Mouse (Mus musculus) neural tube, embryonic 11.5 days (tissue): ENCODE measurements at regions not wholly inside any gene's neighbourhood (a gene's known extent, or its start where the extent isn't known, plus 50 kb on each side); places are given as distances from the start of the nearest gene placed in this dataset.

Experiments used
- ATAC-seq: fragments of 200-750 bp; cut with Nextera tagmentation; 2 replicates; pipeline ENCODE4 v1.8.0; 2017; ENCODE audit warnings: moderate number of reproducible peaks, mild to moderate bottlenecking, moderate TSS enrichment, moderate library complexity; ENCODE audit not compliant: insufficient read depth, low FRiP score, low TSS enrichment
- DNase-seq: peaks from one replicate; pipeline ENCODE4 v3.0.0-alpha.2; 2015; ENCODE audit warnings: low spot score
- H3K27ac ChIP-seq: fragments of 300-500 bp; sonication (generic); 2 replicates; pipeline ENCODE4 v1.5.1; 2014; ENCODE audit warnings: low read depth, mild to moderate bottlenecking, low read length
- H3K27me3 ChIP-seq: fragments of 300-500 bp; sonication (generic); 2 replicates; pipeline ENCODE4 v1.6.1; 2014; ENCODE audit warnings: mild to moderate bottlenecking, low read length, mixed read lengths; ENCODE audit not compliant: control insufficient read depth, insufficient read depth
- H3K36me3 ChIP-seq: fragments of 300-500 bp; sonication (generic); 2 replicates; pipeline ENCODE4 v1.6.1; 2014; ENCODE audit warnings: mild to moderate bottlenecking, low read length, moderate library complexity, mixed read lengths; ENCODE audit not compliant: control insufficient read depth, insufficient read depth
- H3K4me1 ChIP-seq: fragments of 300-500 bp; sonication (generic); 2 replicates; pipeline ENCODE4 v1.6.1; 2014; ENCODE audit warnings: low read length, mixed read lengths; ENCODE audit not compliant: control insufficient read depth, insufficient read depth
- H3K4me2 ChIP-seq: fragments of 300-500 bp; sonication (generic); 2 replicates; pipeline ENCODE4 v1.6.1; 2014; ENCODE audit warnings: low read depth, mild to moderate bottlenecking, moderate library complexity
- H3K4me3 ChIP-seq: fragments of 300-500 bp; sonication (generic); 2 replicates; pipeline ENCODE4 v1.5.1; 2014; ENCODE audit warnings: low read depth, low read length
- H3K9ac ChIP-seq: fragments of 300-500 bp; sonication (generic); 2 replicates; pipeline ENCODE4 v1.6.1; 2014; ENCODE audit warnings: mild to moderate bottlenecking, low read length
- H3K9me3 ChIP-seq: fragments of 300-500 bp; sonication (generic); 2 replicates; pipeline ENCODE4 v1.6.1; 2016; ENCODE audit warnings: low read length; ENCODE audit not compliant: control insufficient read depth
- WGBS: fragments of 180-500 bp; shearing (Covaris S2); extraction: QIAGEN DNeasy Blood & Tissue Kit; methylation state at CpG from one replicate; pipeline ENCODE4 v1.1.7; 2014; 5-methylcytosine and 5-hydroxymethylcytosine counted together

- 75% methylated on average over 1 of the region's 1 CpGs for WGBS
- Histone ChIP-seq H3K4me3 (no peak overlapping the region), H3K27ac (no peak overlapping the region), H3K9me3 (no peaks in the 10 kb centered on the region), H3K9ac (no peak overlapping the region), H3K4me1 (peaks cover 10% of the 10 kb centered on the region), H3K27me3 (no peaks in the 10 kb centered on the region), H3K4me2 (no peak overlapping the region), H3K36me3 (no peaks in the 10 kb centered on the region)
- ATAC-seq, result no peak
- no peak for DNase-seq
Measured at GRCm38 (mm10) chr10:37376172-37376571, 237.5 kb upstream of the Marcks start.

GRCm38 (mm10) chr10:37375648-37376047 lies 236.9 kb upstream of the Marcks start:
- Histone ChIP-seq H3K9me3 (no peaks in the 10 kb centered on the region), H3K4me1 (peaks cover 10% of the 10 kb centered on the region), H3K36me3 (no peaks in the 10 kb centered on the region), H3K27me3 (no peaks in the 10 kb centered on the region), H3K27ac (no peak overlapping the region), H3K9ac (no peak overlapping the region), H3K4me3 (no peak overlapping the region), H3K4me2 (no peak overlapping the region)
- 91% methylated on average over 1 of the region's 1 CpGs for WGBS
- no peak for DNase-seq
- ATAC-seq, result no peak

GRCm38 (mm10) chr10:37368997-37369679 lies 230.4 kb upstream of the Marcks start:
- no peak for DNase-seq
- no peak for ATAC-seq
- Histone ChIP-seq H3K4me1 (peaks cover 3% of the 10 kb centered on the region; the same call in 1 of the 2 replicates), H3K36me3 (no peaks in the 10 kb centered on the region), H3K27me3 (no peaks in the 10 kb centered on the region), H3K4me3 (no peak overlapping the region), H3K4me2 (no peak overlapping the region), H3K9me3 (no peaks in the 10 kb centered on the region), H3K27ac (no peak overlapping the region), H3K9ac (no peak overlapping the region)
- WGBS, result 88% methylated on average over 5 of the region's 5 CpGs

GRCm38 (mm10) chr10:37367796-37368195 lies 229.1 kb upstream of the Marcks start:
- Histone ChIP-seq H3K4me2 (no peak overlapping the region), H3K27me3 (no peaks in the 10 kb centered on the region), H3K27ac (no peak overlapping the region), H3K36me3 (no peaks in the 10 kb centered on the region), H3K4me1 (peaks cover 3% of the 10 kb centered on the region; the same call in 1 of the 2 replicates), H3K4me3 (no peak overlapping the region), H3K9ac (no peak overlapping the region), H3K9me3 (no peaks in the 10 kb centered on the region)
- ATAC-seq (no peak), DNase-seq (no peak)
- WGBS, result 92% methylated on average over 4 of the region's 4 CpGs

GRCm38 (mm10) chr10:37364506-37364905 lies 225.8 kb upstream of the Marcks start:
- H3K4me3 ChIP-seq, result no peak overlapping the region

GRCm38 (mm10) chr10:37360985-37361384 lies 222.3 kb upstream of the Marcks start:
- 91% methylated on average over 3 of the region's 3 CpGs for WGBS

More at GRCm38 (mm10) chr10:37364506-37364905, 225.8 kb upstream of the Marcks start:
- WGBS, result 55% methylated on average over 4 of the region's 4 CpGs
- Histone ChIP-seq H3K36me3 (no peaks in the 10 kb centered on the region), H3K4me2 (no peak overlapping the region), H3K4me1 (no peaks in the 10 kb centered on the region), H3K9me3 (no peaks in the 10 kb centered on the region), H3K27ac (no peak overlapping the region), H3K9ac (no peak overlapping the region), H3K27me3 (no peaks in the 10 kb centered on the region)
- no peak for DNase-seq
- ATAC-seq, result no peak

GRCm38 (mm10) chr10:37358900-37359299 lies 220.2 kb upstream of the Marcks start:
- no peak overlapping the region for H3K27ac ChIP-seq
- no peak for DNase-seq
- H3K4me1 ChIP-seq, result no peaks in the 10 kb centered on the region
- H3K4me3 ChIP-seq, result no peak overlapping the region
- no peaks in the 10 kb centered on the region for H3K36me3 ChIP-seq
- no peak for ATAC-seq
- H3K27me3 ChIP-seq, result no peaks in the 10 kb centered on the region
- H3K9me3 ChIP-seq, result no peaks in the 10 kb centered on the region
- H3K4me2 ChIP-seq, result no peak overlapping the region
- no peak overlapping the region for H3K9ac ChIP-seq

More at GRCm38 (mm10) chr10:37360985-37361384, 222.3 kb upstream of the Marcks start:
- no peaks in the 10 kb centered on the region for H3K27me3 ChIP-seq
- H3K9me3 ChIP-seq, result no peaks in the 10 kb centered on the region
- H3K4me3 ChIP-seq, result no peak overlapping the region
- no peaks in the 10 kb centered on the region for H3K4me1 ChIP-seq
- DNase-seq (no peak), ATAC-seq (no peak)
- H3K9ac ChIP-seq, result no peak overlapping the region
- H3K36me3 ChIP-seq, result no peaks in the 10 kb centered on the region
- H3K27ac ChIP-seq, result no peak overlapping the region
- no peak overlapping the region for H3K4me2 ChIP-seq

GRCm38 (mm10) chr10:37358334-37358733 lies 219.6 kb upstream of the Marcks start:
- ATAC-seq (no peak), DNase-seq (no peak)
- Histone ChIP-seq H3K4me2 (no peak overlapping the region), H3K27me3 (no peaks in the 10 kb centered on the region), H3K4me1 (no peaks in the 10 kb centered on the region), H3K4me3 (no peak overlapping the region), H3K9me3 (no peaks in the 10 kb centered on the region), H3K9ac (no peak overlapping the region), H3K27ac (no peak overlapping the region), H3K36me3 (no peaks in the 10 kb centered on the region)
- WGBS, result 64% methylated on average over 5 of the region's 5 CpGs

- no peak overlapping the region for H3K9ac ChIP-seq
- H3K4me3 ChIP-seq, result no peak overlapping the region
- H3K4me1 ChIP-seq, result no peaks in the 10 kb centered on the region
- H3K9me3 ChIP-seq, result no peaks in the 10 kb centered on the region
- no peak overlapping the region for H3K4me2 ChIP-seq
- H3K27me3 ChIP-seq, result no peaks in the 10 kb centered on the region
- no peak overlapping the region for H3K27ac ChIP-seq
- WGBS, result 84% methylated on average over 6 of the region's 6 CpGs
- no peaks in the 10 kb centered on the region for H3K36me3 ChIP-seq
- ATAC-seq (no peak), DNase-seq (no peak)
Measured at GRCm38 (mm10) chr10:37357304-37358060, 218.8 kb upstream of the Marcks start.
